Mouse (Mus musculus): ENCODE results near the gene Usp12. TPM values are rescaled to one million over a fixed set of nuclear protein-coding genes. Genes with fewer than 3 reads are reported as not detected.

Gene Usp12
- polyA plus RNA-seq, 1 experiment from 2014 or later, result 14.5 TPM

- Histone ChIP-seq H3K9ac (replicated peaks; ENCODE audit: low read depth) (peak overlapping the region; percentile 87), H3K9me3 (ENCODE audit: low read length) (no peaks in the 10 kb centered on the region), H3K4me3 (ENCODE audit: low read depth, low read length) (peak overlapping the region; percentile 98), H3K4me2 (replicated peaks; ENCODE audit: low read depth, low read length) (peak overlapping the region; percentile 77), H3K4me1 (ENCODE audit: insufficient read depth, low read depth, low read length) (peaks cover 23% of the 10 kb centered on the region), H3K27ac (ENCODE audit: low read length) (peak overlapping the region; percentile 97), H3K27me3 (replicated peaks; ENCODE audit: insufficient read depth, low read length) (no peaks in the 10 kb centered on the region), H3K36me3 (ENCODE audit: insufficient read depth, low read length) (no peaks in the 10 kb centered on the region)
- DNase-seq (ENCODE audit: low spot score) (peak; percentile 55), ATAC-seq (peak; percentile 31)
- TF ChIP-seq EP300 (IDR thresholded peaks at IDR 0.05) (no peak), CTCF (IDR thresholded peaks at IDR 0.05) (no peak)
- WGBS, result under 1% methylated on average over 58 of the region's 83 CpGs
Observed at GRCm38 (mm10) chr5:146794084-146794852, 538 bp downstream of the Usp12 start.

GRCm38 (mm10) chr5:146793630-146794083 is 1.1 kb downstream of the Usp12 start:
- no peak for DNase-seq (ENCODE audit: low spot score)
- Histone ChIP-seq H3K27ac (ENCODE audit: low read length) (peak overlapping the region; percentile 97), H3K9ac (replicated peaks; ENCODE audit: low read depth) (peak overlapping the region; percentile 87), H3K36me3 (ENCODE audit: insufficient read depth, low read length) (no peaks in the 10 kb centered on the region), H3K4me1 (ENCODE audit: insufficient read depth, low read depth, low read length) (peaks cover 26% of the 10 kb centered on the region), H3K4me3 (ENCODE audit: low read depth, low read length) (peak overlapping the region; percentile 98), H3K4me2 (replicated peaks; ENCODE audit: low read depth, low read length) (peak overlapping the region; percentile 77), H3K27me3 (replicated peaks; ENCODE audit: insufficient read depth, low read length) (no peaks in the 10 kb centered on the region), H3K9me3 (ENCODE audit: low read length) (no peaks in the 10 kb centered on the region)
- TF ChIP-seq EP300 (IDR thresholded peaks at IDR 0.05) (no peak), CTCF (IDR thresholded peaks at IDR 0.05) (no peak)
- WGBS, result 2% methylated on average over 18 of the region's 18 CpGs
- ATAC-seq, result no peak

DNA sequence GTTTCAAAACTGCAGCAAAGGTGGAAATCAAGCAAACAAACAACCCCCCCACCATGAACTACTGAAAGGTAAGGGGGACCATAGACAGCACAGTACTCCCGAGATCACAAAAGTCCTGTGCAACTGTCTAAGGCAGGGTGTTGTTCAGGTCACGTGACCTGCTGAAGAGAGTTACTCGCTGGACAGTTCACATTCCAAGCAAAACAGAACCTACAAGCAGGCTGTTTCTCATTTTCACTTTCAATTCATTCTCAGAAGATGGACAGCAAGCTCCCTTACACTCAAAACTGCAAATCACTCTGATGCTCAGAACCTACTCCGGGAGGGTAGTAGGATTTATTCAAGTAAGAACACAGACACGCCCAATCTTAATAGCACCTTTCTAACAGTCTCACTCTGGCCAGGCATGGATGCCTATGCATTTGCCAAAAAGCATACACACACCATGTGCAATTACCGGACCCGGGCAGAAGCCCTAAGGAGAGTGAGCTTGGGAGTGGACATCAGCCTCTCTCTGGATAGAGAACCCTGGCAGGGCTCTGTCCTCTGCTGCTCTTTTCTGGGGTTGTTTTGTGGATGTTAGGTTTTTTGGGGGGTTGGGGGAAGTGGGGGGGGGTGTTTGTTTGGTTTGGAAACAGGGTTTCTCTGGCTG is 2.5 kb downstream of the Usp12 start:
- Histone ChIP-seq H3K4me2 (replicated peaks; ENCODE audit: low read depth, low read length) (peak overlapping the region; percentile 31), H3K4me3 (ENCODE audit: low read depth, low read length) (no peak overlapping the region), H3K9me3 (ENCODE audit: low read length) (no peaks in the 10 kb centered on the region), H3K27ac (ENCODE audit: low read length) (0 out of 2 replicates have a peak overlapping the region, but pooled peaks have one; percentile 3), H3K9ac (replicated peaks; ENCODE audit: low read depth) (no peak overlapping the region), H3K36me3 (ENCODE audit: insufficient read depth, low read length) (no peaks in the 10 kb centered on the region), H3K4me1 (ENCODE audit: insufficient read depth, low read depth, low read length) (peaks cover 30% of the 10 kb centered on the region), H3K27me3 (replicated peaks; ENCODE audit: insufficient read depth, low read length) (no peaks in the 10 kb centered on the region)
- no peak for TF ChIP-seq EP300 (IDR thresholded peaks at IDR 0.05)
- 43% methylated on average over 7 of the region's 7 CpGs for WGBS
- DNase-seq (ENCODE audit: low spot score), result peak; percentile 63
- no peak for ATAC-seq

GRCm38 (mm10) chr5:146790944-146791343 is 3.9 kb downstream of the Usp12 start:
- Histone ChIP-seq H3K27me3 (replicated peaks; ENCODE audit: insufficient read depth, low read length) (no peaks in the 10 kb centered on the region), H3K9ac (replicated peaks; ENCODE audit: low read depth) (no peak overlapping the region), H3K9me3 (ENCODE audit: low read length) (no peaks in the 10 kb centered on the region), H3K4me3 (ENCODE audit: low read depth, low read length) (no peak overlapping the region), H3K4me1 (ENCODE audit: insufficient read depth, low read depth, low read length) (peaks cover 30% of the 10 kb centered on the region), H3K27ac (ENCODE audit: low read length) (no peak overlapping the region), H3K4me2 (replicated peaks; ENCODE audit: low read depth, low read length) (no peak overlapping the region), H3K36me3 (ENCODE audit: insufficient read depth, low read length) (no peaks in the 10 kb centered on the region)
- no peak for TF ChIP-seq EP300 (IDR thresholded peaks at IDR 0.05)
- no peak for TF ChIP-seq CTCF (IDR thresholded peaks at IDR 0.05)
- DNase-seq (ENCODE audit: low spot score), result peak; percentile 36
- WGBS, result 61% methylated on average over 8 of the region's 8 CpGs
- ATAC-seq, result no peak

GRCm38 (mm10) chr5:146789413-146789812 is 5.4 kb downstream of the Usp12 start:
- Histone ChIP-seq H3K4me3 (ENCODE audit: low read depth, low read length) (no peak overlapping the region), H3K4me1 (ENCODE audit: insufficient read depth, low read depth, low read length) (peaks cover 30% of the 10 kb centered on the region), H3K4me2 (replicated peaks; ENCODE audit: low read depth, low read length) (no peak overlapping the region), H3K36me3 (ENCODE audit: insufficient read depth, low read length) (no peaks in the 10 kb centered on the region), H3K9ac (replicated peaks; ENCODE audit: low read depth) (no peak overlapping the region), H3K27me3 (replicated peaks; ENCODE audit: insufficient read depth, low read length) (no peaks in the 10 kb centered on the region), H3K27ac (ENCODE audit: low read length) (no peak overlapping the region), H3K9me3 (ENCODE audit: low read length) (no peaks in the 10 kb centered on the region)
- no peak for TF ChIP-seq CTCF (IDR thresholded peaks at IDR 0.05)
- no peak for TF ChIP-seq EP300 (IDR thresholded peaks at IDR 0.05)
- ATAC-seq (no peak), DNase-seq (ENCODE audit: low spot score) (no peak)
- 60% methylated on average over 9 of the region's 9 CpGs for WGBS

- Histone ChIP-seq H3K4me2 (replicated peaks; ENCODE audit: low read depth, low read length) (no peak overlapping the region), H3K36me3 (ENCODE audit: insufficient read depth, low read length) (no peaks in the 10 kb centered on the region), H3K4me3 (ENCODE audit: low read depth, low read length) (no peak overlapping the region), H3K27me3 (replicated peaks; ENCODE audit: insufficient read depth, low read length) (no peaks in the 10 kb centered on the region), H3K27ac (ENCODE audit: low read length) (no peak overlapping the region), H3K9me3 (ENCODE audit: low read length) (no peaks in the 10 kb centered on the region), H3K4me1 (ENCODE audit: insufficient read depth, low read depth, low read length) (peaks cover 16% of the 10 kb centered on the region; the same call in 1 of the 2 replicates), H3K9ac (replicated peaks; ENCODE audit: low read depth) (no peak overlapping the region)
- 46% methylated on average over 8 of the region's 8 CpGs for WGBS
- TF ChIP-seq EP300 (IDR thresholded peaks at IDR 0.05), result no peak
- TF ChIP-seq CTCF (IDR thresholded peaks at IDR 0.05), result no peak
- ATAC-seq (peak; percentile 75), DNase-seq (ENCODE audit: low spot score) (peak; percentile 76)
Observed at GRCm38 (mm10) chr5:146786123-146786522, 8.7 kb downstream of the Usp12 start.

Measured in lung, postnatal 0 days (tissue).